Mouse (Mus musculus) thymus, postnatal 10 days (tissue): ENCODE measurements around the gene Kcnip2.

Experiments used
- DNase-seq, 2 experiments: peaks; one replicate each; pipeline ENCODE4 v3.0.0; 2021; ENCODE audit warnings: low spot score in 2 of 2

The Kcnip2 gene

DNA sequence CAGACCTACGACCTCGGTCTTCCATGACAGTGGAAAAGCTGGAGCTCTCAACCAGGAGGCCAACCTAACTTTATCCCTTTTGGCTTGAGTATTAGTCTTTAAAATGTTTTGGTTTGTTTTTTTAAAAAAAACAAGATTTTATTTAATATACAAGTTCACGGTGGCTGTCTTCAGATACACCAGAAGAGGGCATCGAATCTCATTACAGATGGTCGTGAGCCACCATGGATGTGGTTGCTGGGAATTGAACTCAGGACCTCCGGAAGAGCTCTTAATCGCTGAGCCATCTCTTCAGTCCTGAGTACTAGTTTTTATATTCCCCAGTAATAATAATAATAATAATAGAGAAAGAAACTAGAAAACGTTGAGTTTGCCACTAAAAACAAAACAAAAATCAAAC is 34.2 kb downstream of the Kcnip2 start:
- DNase-seq, result no peak

DNA sequence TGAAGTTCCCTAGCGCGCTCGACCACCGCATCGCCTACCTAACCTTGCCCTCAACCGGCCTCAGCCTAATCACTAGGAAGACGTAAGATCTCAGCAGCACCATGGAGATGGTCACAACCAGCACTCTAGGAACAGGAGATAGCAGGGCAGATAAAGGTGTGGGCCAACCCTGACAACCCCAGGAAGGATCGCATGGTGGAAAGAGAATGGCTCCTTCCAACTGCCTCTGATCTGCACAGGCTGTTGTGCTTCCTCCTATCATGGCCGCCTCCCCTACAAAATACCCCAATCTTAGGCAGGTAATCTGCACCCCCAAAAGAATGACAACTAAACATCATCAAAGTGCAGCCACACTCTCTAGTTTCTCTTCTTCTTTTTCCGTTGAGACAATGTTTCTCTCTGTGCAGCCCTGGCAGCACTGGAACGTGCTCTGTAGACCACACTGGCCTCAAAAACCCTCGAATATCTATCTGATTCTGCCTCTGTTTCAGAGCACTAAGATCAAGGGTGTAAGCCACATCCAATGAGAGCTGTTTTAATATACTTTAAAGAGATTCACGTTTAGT is 35.4 kb downstream of the Kcnip2 start:
- no peak for DNase-seq

DNA sequence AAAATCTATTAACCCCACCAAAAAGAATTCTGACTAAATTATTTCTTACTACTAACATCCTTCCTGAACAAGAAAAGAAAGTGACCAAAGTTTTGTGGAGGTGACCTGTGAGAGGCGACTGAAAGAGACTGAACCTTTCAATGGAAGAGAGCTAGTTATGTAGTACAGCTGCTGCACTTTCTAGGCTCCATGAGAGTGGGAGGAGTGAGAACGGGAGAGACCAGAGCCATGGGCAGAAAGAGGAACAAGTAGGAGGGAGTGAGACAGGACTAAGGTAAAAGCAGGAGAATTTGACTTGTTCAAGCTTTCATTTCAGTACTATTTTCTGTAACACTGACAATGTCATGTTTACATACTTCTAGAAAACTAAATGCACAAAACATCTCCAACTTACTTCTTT is 40.4 kb downstream of the Kcnip2 start:
- no peak for DNase-seq

DNA sequence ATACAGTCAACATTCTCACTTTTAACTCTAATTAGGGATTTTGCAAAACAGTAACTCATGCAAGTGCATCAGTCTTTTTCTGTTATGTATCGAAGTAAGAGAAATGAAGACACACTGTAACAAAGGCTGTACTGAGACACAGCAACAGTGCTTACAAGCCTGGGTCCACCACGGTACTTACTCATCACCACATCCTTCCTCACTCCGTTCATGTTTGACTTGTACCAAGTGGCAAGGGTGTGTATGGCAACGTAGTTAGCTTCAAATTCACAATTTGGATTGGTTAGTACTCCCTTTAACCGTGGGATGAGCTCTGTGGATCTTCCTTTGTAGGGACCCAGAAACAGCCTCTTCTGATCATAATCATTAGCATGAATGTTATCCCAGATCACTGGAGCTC is 44.4 kb downstream of the Kcnip2 start:
- no peak for DNase-seq

DNA sequence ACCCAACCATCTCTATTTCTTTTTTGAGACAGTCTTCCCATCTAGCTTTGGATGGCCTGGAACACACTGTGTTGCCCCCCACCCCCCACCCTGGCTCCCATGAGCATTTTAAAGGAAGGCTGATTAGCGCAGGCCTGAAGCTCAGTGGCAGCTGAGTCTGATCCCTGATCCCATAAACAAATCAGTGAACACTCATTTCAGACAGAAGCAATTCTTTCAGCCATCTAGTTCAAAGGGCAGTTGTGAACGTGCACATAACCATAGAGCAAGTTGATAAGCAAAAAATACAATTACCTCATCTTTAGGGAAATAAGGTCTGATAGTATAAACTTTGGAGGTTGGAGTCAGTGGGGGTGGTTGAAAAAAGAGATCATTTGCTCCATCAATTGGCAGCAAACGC is 55.1 kb downstream of the Kcnip2 start:
- no peak for DNase-seq

DNA sequence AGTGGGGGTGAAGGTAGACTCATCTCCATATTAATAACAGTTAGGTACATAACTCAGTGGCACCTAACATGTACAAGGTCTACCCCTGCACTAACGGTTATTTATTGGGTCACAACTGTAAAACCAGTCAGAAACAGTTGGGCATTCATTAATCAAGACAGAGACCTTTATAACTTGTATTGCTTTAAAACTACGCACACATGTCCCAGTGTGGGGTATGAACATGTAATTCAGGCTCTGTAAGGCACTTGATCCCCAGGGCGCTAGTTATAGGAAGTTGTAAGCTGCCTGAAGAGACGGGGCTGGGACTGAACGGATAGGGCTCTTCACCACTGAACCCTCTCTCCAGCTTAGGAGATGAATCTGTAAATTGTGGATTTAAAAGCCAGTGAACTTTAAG is 57.2 kb downstream of the Kcnip2 start:
- no peak for DNase-seq

DNA sequence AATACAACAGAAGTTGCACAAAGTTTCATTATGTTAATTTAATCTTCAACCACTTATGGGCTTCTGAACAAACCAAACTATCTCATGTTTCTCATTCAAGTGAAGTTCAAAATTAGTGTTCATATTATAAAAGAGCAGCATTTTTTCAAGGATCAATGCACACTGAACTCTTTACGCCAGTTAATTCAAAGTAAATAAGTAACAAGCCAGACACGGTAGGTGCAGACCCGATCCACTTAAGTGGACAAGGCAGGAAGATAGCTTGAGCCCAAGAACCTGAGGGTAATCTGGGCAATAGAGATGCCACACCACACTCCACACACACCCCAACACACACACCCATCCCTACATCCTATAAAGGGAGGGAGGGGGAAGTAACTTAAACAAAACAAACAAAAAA is 62.3 kb downstream of the Kcnip2 start:
- DNase-seq, result no peak

DNA sequence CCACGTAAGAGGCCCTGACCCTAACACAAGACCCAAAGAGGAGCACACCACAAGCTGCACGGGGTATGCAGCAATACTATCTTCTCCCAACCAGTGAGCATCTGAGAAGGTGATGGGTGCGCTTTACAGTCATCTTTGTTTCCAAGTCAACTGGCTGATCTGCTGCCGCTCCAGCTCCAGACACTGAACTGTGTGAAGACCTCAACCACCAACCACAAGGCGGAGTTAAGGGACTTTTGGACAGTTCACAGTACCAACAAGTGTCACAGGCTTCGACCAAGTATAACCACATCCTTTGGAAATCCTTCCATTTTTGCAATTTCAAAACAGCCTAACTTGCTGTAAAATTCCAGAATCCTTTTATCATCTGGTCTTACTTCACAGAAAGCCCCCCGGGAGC is 64.0 kb downstream of the Kcnip2 start:
- DNase-seq, result no peak

DNA sequence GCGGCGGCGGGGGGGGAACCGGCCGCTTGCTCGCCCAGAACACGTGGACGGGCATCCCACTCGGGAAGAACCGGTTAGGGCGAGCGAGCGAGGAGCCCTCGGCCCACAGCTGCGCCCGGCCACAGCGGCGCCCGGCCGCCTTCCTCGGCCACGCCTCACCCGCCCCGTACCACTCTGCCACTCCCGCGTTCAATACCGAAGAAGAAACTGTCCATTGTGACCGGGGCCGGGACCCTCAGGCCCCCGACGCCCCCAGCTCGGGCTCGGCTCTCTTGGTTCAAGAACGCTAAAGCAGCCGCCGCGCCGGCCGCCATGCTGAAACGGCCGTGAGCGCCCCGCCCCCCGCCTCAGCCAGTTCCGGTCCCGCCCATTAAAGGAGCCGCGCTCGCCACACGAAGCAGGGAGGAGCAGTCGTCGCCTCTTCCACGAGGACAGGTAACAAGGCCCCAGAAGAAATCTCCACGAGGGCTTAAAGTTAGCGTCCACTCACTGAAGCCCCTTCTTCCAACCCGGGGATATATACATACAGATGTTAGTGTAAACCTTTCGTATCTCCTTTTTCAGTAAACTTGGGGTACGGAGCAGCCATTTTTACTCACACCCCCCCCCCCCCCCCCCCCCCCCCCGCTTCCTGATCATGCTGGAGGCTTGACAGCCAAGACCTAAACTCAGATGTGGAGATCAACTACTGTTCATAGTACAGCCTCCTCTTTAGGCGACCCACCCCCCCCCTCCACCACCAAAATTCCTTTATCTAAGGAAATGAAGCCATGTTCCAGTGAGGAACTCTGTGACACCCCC is 66.4 kb downstream of the Kcnip2 start, which contains the start of gene Npm3:
Gene Npm3, minus strand, starts transcription at position 349 of the 801 bp plus-strand sequence.
- DNase-seq, result peak; percentile 80 to 91

DNA sequence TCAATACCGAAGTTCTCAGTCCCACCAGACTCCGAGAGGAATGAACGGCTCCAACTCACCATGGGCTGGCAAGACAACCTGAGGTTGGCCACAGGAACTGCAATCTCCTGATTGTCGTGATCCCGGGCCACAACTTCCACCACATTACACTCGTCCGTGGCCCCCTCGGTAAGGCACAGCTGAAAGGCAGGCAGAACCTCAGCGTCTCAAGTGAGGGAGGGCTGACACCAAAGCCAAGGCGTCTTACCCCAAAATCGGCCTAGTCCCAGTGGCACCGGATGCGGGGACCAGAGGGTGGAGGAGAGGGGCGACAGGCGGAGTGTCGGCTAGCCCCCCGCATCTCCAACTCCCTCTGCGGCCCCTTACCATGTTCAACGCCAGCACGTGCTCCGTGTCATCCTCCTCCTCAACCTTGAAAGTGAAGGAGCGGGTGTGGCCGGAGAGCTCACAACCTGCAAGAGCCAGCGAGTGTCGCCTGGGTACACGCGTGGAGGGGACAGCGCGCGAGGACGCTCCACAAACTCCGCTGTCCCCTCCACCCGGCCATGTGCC is 67.1 kb downstream of the Kcnip2 start:
- DNase-seq, result peak; percentile 57 to 63

DNA sequence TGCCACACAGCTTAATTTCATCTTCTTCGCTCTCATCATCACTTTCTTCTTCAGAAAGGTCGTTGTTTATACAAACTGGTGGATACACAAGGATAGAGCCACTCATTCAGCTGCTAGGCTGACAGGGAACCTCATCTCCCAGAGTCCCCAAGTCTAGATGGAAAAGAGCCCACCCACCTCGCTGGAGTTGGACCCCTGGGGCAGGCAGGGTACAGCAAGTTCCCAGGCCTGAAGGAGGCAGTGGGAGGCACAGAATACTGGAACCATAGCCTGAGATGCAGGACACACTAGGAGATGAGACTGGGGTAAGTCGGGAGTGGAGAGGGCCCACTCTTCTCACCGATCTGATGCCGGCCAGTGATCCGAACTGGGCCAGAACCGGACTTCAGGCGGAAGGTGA is 67.7 kb downstream of the Kcnip2 start:
- DNase-seq, result no peak

DNA sequence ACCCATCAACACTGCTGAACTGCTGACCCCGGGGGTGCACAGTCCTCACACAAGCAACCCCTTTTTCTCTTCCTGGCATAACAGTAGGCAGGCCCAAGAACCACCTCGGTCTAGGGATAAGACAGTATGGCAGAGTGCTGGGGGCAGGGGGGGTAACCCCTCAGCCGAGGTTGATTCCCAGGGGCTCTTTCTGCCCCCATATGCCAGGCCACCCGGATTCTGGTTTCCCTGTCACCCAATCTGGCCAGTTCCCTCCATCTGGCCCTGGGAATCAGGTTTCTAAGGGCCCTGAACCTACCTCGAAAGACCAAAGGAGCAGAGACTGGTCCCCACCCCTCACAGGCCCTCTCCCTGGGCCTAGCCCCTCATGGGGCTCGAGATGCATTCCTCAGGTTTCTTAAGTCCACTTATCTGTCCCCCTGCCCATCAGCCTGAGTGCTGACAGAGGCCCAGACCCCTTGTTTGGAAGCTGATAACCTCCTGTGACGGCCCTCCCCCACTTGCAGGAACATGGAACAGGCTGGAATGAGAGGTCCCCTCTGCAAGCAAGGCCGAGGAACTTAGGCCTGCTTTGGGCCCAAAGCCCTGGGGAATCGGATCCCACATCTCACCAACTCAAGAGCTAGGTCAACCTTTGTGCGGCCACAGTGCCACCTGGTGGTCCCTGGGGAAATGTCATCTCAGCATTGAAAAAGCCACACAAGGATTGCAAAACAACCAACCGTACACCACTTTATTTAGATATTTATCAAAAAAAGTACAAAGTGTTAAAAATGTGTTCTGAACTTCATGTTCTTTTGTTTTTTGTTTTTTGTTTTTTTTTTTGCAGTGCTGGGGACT is 68.6 kb downstream of the Kcnip2 start:
- DNase-seq, result peak; percentile 77 to 90

DNA sequence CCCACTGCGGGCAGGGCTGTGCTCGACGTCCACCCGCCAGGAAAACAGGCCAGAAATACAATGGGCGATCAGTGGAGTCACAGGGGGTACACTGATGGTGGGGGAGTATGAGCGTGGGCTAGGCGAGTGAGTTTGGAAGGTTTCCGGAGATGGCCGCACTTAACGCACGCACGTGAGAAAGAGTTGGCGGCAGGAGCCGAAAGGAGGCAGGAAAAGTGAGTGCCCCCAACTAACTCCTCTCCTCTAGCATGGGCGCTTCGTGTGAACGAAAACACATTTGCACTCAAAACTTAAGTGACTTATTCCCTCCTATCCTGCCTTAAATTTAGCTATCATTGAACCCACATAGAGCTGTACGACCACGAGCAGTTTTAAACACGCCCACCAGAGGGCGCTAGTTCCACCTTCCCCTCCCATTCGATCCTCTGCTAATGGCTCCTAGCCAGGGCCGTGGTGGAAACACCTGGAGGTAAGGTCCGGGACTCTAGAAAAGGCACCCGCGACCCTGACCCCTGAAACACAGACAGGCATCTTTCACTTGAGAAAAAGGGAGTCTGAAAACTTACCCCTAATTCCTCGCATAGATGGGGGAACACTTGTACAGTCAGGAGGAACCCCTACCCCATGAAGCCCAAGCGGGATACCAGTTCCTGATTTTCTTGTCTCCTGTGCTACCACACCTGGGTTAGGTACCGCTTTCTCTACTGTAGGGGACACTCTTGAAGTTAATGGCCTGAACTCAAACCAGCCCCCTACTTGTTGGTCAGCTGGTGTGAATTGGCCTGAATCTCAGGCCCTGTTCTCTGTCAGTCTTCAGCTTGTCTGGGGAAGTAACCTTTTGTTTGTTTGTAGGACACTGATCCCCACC is 69.5 kb downstream of the Kcnip2 start:
- DNase-seq, result peak; percentile 57 to 76

DNA sequence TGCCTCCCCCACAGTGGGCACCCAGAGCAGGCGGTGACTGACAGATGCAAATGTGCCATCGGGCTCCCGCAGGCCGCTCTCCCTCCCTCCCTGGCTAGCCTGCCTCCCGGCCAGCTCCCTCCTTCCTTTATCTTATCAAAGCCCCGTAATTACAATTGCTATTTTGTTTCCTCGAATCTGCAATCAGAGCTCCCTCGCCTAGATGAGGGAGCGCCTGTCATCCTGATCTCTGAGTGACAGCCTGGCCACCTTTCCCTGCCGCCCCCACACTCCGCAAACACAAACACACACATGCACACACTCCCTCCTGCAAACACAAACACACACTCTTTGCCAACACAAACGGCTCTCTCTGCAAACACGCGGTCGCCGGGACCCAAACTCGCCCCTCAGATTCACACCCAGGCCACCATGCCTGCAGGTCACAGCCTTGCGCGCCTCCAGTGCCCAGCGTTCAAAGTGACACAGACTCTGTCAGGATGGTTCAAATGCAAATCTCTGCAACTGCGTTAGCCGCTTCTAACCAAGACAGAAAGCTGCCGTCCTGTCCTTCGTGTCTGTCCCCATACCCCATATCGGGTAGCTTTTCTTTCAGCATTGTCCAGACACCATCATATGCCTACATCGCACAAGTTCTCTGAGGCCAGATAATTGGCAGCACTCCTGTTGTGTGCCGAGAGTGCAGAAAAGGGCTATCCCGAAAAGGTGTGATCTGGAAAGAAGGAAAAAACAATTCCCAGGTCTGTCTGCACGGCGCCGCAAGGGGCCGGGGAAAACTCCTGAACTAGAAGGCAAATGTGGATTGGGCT is 70.3 kb downstream of the Kcnip2 start:
- no peak for DNase-seq

DNA sequence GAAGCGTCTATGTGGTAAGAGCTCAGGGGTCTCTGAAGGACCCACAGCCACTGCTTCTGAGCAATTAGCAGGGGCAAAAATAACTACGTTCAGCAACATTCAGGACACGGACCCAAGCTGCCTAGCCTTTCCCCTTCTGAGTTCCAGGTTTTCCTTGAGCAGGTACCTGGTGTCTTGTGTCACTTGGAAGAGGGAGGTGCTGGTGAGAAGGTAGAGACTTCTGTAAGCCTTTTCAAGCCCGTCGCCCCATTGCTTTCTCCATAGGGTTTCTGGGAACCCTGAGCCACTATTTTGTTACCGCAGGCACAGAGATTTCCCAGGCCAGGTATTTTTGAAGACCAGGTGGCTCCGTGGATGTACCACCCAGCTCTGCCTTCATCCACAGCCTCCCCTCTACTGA is 72.2 kb downstream of the Kcnip2 start:
- no peak for DNase-seq

DNA sequence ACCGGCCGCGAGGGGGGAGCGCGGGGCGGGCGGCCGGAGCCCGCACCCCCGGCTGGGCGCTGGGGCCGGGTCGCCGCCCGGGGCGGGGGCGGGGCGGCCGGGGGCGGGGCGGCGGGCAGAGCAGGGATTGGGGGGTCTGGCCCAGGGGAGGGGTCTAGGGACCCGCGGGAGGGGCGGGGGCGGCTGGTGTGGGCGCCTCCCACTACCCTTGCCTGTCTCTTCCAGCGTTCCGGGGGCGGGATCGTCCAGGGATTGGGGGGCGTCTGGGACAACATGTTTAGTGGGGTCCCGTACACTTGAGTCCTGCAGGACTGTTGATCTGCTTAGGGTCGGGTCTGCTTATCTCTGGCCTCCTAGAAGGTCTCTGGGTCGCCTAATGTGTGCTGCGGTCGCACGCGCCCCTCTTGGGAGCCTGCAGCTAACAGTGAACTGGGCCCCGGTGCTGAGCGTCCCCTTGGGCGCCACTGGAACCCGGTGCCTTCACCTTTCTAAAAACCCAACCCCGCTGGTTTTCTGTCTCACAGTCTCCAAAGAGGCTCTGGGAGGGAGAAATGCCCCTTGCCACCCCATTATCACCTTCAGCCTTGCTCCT is 72.8 kb downstream of the Kcnip2 start:
- DNase-seq, result no peak

DNA sequence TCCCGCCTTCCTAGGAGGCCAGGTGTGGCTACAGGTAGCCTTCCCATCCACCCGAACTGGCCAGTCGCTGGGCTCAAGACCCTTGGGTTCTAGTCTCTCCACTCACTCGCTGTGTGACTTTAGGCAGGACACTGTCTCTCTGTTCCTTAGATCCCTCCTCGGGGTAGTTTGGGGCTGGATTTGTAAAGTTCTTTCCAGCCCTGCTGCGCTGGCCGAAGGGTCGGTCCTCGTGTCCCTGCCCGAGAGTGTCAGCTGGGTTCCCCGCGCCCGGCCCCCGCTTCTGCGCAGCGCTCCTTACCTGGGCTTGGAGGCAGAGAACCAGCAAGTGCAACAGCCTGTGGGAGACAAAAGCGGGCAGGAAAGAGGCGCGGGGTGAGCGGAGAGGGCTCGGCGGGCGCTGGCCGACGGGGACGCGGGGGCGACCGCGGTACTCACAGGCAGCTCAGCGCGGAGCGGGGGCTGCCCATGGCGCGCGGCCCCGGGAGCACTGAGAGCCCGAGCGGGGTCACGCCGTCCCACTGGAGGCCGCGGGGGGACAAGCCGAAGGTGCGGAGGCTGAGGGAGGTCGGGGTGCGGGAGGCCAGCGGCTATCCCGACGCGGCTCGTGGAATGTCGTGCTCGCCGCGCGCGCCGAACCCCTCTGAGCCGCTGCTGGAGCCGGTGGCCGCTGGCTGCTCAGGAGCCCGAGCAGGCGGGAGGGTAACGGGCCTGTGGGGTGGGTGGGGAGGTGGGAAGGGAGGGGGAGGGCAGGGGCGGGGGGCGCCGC is 73.5 kb downstream of the Kcnip2 start, which contains the start of gene Fgf8:
Gene Fgf8, minus strand, starts transcription at position 698 of the 766 bp plus-strand sequence.
- no peak for DNase-seq
